Mouse (Mus musculus): ENCODE results near the gene Pxmp4.

Pxmp4 gene

GRCm38 (mm10) chr2:154613118-154614115 is 9.9 kb upstream of the Pxmp4 start, which contains the start of the genes Zfp341 and 4930519P11Rik:
Zfp341 (plus strand) TSS chr2:154613297.
4930519P11Rik (minus strand) TSS chr2:154613437.
- peak; percentile 88 for DNase-seq (ENCODE audit: low read depth, low spot score)

DNA sequence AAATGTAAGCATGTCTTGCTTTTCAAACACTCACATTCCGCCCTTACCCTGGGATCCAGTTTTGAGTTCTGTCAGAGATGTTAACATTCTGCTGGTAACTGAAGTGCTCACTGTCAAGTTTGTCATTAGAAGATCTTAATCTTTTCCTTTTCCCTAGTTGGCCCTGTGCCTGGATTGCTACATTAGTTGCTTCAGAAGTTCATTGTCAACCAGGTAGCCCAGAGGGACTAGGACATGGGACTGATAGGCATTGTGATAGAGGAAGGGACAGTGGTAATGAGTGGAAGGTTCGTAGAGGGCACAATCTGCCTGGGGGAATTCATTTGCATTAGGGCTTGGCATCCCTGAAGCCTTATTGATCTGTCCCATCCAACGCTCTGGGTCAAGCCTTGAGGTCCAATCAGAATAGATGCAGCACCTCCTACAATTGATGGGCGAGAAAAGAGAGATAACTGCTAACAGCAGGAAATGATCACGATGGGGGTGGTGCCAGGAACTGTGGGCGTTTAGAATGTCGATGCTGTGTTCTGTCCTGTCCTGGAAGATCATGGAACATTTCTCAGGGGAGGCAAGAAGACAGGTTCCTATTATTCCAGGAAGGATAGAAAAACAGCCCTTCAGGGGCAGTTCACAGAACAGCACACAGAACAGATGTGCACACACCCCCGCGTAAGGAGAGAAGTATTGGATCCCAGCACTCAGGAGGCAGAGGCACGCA is 5.7 kb upstream of the Pxmp4 start:
- no peak for DNase-seq (ENCODE audit: low read depth, low spot score)

DNA sequence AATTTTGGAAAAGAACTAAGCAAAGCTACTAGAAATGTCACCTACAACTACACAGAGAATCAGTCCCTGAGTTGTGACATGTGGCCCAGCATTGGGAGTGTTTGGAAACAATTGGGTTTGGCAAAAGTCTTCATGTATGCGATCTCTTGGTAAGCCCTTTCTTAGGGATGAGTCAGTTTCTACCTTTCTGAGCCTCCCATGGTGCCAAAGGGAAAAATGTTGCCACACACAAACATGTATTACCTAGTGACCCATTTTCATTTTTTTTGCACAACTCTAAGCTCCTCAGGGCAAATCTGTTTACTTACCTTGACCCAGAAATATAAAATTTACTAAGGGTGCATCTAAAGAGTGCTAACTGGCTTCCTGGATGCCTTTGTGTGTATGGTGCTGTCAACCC is 3.5 kb upstream of the Pxmp4 start:
- no peak for DNase-seq (ENCODE audit: low read depth, low spot score)

DNA sequence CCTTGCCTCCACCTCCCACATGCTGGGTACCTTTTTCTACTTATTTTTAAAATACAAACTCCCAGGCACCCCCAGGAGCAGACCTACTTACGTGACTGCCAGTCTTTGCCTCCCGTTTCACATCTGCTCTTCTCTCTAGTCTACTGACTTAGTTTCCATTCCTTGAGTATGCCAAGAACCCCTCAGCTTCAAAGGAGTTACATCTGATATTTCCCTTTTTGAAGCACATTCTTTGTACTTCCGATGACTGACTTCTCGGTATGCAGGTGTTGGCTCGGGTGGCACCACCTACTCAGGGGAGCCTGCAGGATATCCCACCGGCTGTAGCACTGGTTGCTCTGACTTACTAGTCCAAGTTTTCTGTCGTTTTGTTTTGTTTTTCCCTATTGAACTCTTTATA is 648 bp upstream of the Pxmp4 start:
- no peak for DNase-seq (ENCODE audit: low read depth, low spot score)

DNA sequence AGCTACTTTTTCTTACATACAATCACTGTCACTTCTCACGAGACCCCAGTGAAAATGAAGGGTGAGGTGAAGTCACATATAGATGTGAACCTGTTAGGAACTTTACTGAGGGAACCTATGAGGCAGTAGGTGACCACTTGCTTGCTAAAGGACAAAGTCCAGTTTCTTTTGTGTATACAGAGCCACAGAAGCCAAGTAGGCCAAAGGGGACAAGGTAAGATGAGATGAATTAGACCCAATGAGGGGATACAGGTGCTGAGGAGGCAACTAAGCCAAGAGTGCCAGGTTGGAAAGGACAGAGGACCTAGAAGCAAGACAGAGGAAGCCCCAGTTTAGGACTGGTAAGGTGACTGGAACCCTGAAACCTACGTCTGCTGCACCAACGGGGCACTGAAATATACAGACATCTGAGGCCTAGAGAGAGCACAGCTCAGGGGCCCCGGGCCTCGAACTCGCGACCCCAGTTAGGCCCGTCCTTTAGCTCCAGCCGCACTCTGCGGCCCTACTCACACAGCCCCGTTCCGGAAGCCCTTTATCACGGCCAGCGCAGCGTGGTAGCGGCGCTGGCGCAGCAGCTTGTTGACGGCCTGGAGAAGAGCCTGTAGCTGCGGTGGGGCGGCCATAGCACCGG is 386 bp downstream of the Pxmp4 start:
- no peak for DNase-seq (ENCODE audit: low read depth, low spot score)

- DNase-seq (ENCODE audit: low read depth, low spot score), result no peak
These were observed 2.2 kb downstream of the Pxmp4 start for GRCm38 (mm10) chr2:154601324-154601723.

DNA sequence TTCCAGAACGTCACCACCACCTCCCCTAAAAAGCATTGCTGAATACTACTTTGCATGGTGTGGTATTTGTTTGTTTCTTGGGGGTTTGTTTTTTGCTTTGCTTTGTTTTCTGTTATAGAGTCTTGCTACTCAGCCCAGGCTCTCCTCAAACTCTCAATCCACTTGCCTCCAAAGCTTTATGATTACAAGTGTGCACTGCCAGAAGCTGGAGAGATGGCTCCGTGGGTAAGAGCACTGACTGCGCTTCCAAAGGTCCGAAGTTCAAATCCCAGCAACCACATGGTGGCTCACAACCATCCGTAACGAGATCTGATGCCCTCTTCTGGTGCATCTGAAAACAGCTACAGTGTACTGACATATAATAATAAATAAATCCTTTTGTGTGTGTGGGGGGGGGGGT is 2.9 kb downstream of the Pxmp4 start:
- DNase-seq (ENCODE audit: low read depth, low spot score), result no peak

- no peak for DNase-seq (ENCODE audit: low read depth, low spot score)
These were observed 6.1 kb downstream of the Pxmp4 start for GRCm38 (mm10) chr2:154597399-154597798.

GRCm38 (mm10) chr2:154595775-154596174 is 7.7 kb downstream of the Pxmp4 start:
- no peak for DNase-seq (ENCODE audit: low read depth, low spot score)

DNA sequence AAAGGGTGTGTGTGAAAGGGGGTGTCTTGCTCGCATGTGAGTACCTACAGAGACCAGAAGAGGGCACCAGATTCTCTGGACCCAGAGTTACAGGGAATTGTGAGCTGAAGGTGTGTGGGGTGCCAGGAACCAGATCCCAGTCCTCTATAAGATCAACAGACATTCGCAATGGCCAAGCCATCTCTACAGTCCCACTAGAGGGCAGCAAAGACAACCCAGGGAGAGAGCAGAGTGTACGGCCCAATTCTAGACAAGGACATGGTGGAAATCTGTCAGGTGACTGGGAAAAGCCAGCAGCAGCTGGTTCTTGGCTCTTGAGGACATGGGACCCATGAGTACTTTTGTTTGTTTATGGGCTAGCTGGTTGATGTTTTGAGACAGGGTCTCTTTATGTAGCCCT is 10.5 kb downstream of the Pxmp4 start:
- DNase-seq (ENCODE audit: low read depth, low spot score), result no peak

GRCm38 (mm10) chr2:154591239-154591638 is 12.3 kb downstream of the Pxmp4 start:
- no peak for DNase-seq (ENCODE audit: low read depth, low spot score)

GRCm38 (mm10) chr2:154589051-154589450 is 14.5 kb downstream of the Pxmp4 start:
- no peak for DNase-seq (ENCODE audit: low read depth, low spot score)

DNA sequence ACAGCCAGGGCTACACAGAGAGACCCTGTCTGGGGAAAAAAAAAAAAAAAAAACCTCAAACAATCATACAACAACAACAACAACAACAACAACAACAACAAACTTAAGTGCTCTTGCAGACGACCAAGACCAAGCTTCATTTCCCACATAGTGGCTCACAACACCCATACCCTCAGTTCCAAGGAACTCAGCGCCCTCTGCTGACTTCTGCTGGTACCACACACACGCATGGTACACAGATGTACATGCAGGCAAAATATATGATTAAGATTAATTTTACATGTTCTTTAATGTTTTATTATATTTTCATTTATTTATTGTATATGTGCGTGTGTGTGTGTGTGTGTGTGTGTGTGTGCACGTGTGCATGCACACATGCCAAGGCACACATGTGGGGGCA is 17.1 kb downstream of the Pxmp4 start:
- no peak for DNase-seq (ENCODE audit: low read depth, low spot score)

DNA sequence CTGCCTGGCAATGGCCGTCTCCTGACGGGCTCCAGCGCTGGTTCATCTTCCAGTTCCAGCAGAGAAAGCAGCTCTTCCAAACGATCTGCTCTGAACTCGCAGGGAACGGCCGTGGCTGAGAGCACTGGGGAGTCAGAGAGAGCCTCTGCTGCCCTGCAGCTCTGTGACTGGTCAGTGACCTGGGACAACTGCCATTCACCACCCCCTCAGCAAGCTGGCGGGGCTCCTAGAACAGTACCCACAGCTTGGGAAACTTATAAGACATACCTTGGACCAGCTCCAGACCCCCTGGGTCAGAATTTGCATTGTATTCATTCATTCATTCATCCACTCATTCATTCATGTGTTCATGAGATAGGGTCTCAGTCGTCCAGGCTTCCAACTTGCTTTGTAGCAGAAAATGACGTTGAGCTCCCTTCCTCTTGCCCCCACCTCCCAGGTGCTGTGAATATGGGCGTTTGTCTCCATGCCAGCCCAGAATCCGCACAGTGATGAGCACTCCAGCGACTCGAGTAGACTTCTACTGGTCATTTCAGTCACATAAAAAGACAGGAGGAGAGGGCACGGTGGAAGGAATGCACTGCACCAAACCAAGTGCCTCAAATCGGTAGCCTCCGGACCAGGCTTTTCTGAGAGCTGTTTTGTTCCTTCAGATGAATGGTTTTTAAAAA is 18.4 kb downstream of the Pxmp4 start:
- DNase-seq (ENCODE audit: low read depth, low spot score), result no peak

DNA sequence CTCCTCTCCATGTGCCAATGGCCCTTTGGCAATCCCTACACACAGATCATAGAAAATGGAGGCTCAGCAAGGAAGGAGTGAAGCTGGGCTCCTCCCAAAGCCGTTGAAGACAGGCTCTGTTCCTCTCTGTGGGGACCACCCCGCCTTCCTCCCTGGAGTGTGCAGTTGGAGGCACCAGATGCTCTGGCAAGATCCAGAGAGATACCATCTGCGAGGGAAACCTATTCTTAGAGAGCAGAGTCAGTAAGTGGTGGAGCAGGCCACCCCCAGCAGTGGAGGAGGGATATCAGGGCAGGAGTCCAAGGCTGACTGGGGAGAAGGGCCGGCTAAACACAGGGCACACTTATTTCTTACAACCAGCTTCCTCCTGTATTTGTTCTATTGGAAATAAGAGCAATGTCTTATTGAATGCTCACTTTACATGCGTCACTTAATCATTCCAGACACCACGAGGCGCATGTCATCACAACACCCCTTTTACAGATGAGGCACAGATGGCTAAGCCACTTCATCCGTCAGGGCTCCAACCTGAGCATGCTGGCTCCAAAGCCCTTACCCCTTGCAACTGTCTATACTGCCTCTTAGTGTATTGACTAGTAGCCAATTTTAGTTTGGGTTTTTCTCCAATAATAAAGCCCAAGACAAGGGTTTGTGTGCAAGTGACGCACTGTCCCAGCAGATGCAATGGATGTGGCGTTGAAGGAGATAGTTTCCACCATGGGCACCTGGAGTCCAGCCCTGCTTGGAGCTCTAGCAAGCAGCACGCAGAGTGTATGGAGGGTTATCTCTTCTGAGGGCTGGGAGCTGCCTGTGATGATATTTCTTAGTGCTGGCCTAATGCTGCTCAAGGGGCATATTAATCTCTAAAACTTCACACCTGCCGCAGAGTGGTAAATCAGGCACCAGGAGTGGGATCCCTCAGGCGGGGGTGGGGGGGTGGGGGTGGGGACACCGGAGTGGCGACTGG is 19.3 kb downstream of the Pxmp4 start:
- DNase-seq (ENCODE audit: low read depth, low spot score), result no peak

- no peak for DNase-seq (ENCODE audit: low read depth, low spot score)
These were observed 22.1 kb downstream of the Pxmp4 start for GRCm38 (mm10) chr2:154581421-154581820.

DNA sequence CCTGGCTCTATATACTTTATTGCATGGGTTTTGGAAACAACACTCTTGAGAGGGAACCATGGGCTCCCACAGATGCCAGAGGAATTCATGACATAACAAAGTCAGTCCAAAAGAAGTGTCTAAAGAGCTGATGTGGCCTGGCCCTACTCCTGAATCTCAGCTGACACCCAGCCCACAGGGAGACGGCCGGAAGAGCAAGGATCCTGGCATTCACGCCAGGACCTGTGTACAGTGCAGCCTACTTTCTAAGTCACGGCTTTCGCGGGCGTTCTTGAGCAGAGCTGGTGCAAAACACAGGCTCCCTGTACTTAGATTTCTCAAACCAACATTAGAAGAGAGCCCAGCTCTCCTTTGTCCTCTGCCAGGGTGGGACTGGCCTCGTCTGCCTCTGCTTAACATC is 22.9 kb downstream of the Pxmp4 start:
- DNase-seq (ENCODE audit: low read depth, low spot score), result no peak

DNA sequence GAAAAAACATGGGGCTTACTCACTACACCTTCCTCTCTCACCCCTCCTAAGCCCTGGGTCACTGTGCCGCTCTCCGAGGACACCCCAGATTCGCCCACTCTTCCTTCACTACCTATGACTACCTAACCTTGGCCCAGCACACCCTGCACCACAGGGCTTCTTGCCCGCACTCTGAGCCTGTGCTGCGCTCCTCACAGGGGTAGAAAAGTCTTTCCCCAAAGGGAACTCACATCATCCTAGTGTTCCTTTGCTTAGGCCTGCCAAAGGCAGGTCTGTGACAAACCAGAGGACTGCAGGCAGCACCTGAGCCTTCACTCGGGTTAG is 25.8 kb downstream of the Pxmp4 start:
- DNase-seq (ENCODE audit: low read depth, low spot score), result no peak

DNA sequence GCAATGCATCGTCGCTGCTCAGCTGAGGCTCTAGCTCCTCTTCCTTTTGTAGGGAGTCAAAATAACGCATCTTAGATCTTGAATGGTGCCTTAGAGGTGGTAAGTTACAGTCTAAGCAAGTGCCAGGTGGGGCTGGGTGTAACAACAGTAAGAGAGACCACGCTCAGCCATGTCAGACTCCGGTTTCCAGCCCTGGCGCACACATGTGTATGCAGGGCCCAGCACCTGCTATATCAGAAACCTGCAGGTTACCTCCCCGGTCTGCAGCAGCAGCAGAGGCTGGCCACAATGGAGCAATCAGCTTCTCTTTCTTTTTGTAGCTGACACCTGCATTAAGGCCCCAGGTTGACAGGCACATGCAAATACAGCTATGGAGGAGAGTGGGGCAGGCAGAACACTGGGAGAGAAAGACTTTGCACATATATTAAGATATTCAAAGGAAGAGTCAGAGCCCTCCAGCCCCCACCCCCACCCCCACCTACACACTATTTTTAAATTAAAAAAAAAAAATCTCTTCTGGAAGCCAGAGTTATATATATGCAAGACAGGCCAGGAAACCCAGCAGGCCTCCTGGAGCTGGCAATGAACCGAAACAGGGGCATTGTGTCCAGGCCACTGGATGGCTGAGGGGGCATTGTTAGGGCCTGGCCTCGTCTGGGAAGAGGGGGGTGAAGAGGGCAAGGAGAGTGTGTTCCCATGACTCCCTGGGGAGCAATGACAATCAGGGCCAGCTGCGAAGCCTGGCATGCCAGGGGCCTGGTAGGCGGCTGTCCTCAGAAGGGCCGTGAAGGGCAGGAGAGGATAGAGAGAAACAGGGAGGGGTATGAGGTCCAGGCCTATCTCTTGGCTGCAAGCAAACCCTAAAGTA is 26.4 kb downstream of the Pxmp4 start:
- no peak for DNase-seq (ENCODE audit: low read depth, low spot score)

DNA sequence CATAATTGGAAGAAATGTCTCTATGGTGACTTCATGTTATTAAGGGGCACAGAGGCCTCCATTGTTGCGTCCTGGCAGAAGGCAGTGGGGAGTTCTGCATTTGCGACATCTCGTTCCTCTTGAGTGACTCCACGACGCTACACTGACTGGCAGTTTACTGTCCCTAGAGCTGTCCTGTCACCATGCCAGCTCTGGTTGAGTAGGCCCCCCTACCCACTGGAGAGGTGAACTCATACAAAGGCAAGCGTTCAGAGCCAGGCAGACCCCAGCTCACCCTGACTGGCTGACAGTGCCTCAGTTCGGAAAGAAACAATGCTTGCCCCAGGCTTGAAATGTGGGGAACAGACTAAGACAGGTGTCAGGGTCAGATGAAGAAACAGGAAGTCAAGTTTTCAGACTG is 29.2 kb downstream of the Pxmp4 start:
- DNase-seq (ENCODE audit: low read depth, low spot score), result no peak
